Mouse (Mus musculus): ENCODE results near the gene Dnaaf1. TPM values are rescaled to one million over a fixed set of nuclear protein-coding genes. Genes with fewer than 3 reads are reported as not detected.

Dnaaf1 gene
- polyA plus RNA-seq, 1 experiment from 2014 or later = 0.11 TPM

GRCm38 (mm10) chr8:119644429-119644960 is 69.5 kb downstream of the Dnaaf1 start:
- WGBS = 74% methylated on average over 17 of the region's 17 CpGs
- H3K9me3 ChIP-seq (ENCODE audit: control insufficient read depth, low read length) = no peaks in the 10 kb centered on the region; the same call in 1 of the 2 replicates
- H3K36me3 ChIP-seq (ENCODE audit: control insufficient read depth, insufficient read depth, low read length) = no peaks in the 10 kb centered on the region
- H3K27ac ChIP-seq (ENCODE audit: low read depth, low read length) = no peak overlapping the region
- H3K4me1 ChIP-seq (ENCODE audit: control insufficient read depth, insufficient read depth, low read length) = no peaks in the 10 kb centered on the region
- H3K9ac ChIP-seq (ENCODE audit: low read depth, low read length) = no peak overlapping the region
- no peak overlapping the region for H3K4me2 ChIP-seq (replicated peaks; ENCODE audit: low read depth, low read length)
- no peak overlapping the region for H3K4me3 ChIP-seq (ENCODE audit: low read length)
- H3K27me3 ChIP-seq (ENCODE audit: control insufficient read depth, insufficient read depth, low read length) = no peaks in the 10 kb centered on the region
- ATAC-seq (ENCODE audit: low FRiP score, low TSS enrichment) = no peak

DNA sequence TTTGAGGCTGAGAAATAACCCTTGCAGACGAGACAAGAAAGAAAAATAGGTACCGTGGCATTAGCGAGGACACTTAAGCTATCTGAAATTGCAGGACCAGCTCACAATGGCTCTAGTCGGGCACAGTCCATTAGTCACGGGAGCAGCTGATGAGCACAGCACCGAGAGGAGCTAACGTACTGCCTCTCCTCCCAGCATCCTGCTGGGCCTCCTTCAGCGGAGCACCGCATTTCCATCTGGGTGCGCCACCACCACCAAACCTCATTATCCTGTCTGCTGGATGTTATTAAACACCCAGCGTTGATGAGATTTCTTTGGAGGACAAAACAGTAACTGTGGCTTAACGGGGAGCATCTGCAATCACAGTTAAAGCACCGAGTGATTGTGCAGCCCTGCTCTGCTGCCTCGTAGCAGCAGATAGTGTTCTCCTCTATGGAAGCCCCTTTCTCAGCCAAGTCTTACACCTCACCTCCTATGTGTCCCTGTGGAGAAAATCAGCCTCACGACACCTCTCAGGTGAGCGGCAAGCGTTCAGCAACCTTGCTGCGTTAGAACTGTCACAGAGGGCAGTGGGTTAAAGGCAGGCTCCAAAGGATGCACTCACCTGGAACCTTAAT is 70.1 kb downstream of the Dnaaf1 start:
- 56% methylated on average over 18 of the region's 18 CpGs for WGBS
- ATAC-seq (ENCODE audit: low FRiP score, low TSS enrichment) = no peak
- Histone ChIP-seq H3K4me3 (ENCODE audit: low read length) (no peak overlapping the region), H3K4me1 (ENCODE audit: control insufficient read depth, insufficient read depth, low read length) (no peaks in the 10 kb centered on the region), H3K9ac (ENCODE audit: low read depth, low read length) (no peak overlapping the region), H3K27me3 (ENCODE audit: control insufficient read depth, insufficient read depth, low read length) (no peaks in the 10 kb centered on the region), H3K36me3 (ENCODE audit: control insufficient read depth, insufficient read depth, low read length) (no peaks in the 10 kb centered on the region), H3K9me3 (ENCODE audit: control insufficient read depth, low read length) (no peaks in the 10 kb centered on the region; the same call in 1 of the 2 replicates), H3K4me2 (replicated peaks; ENCODE audit: low read depth, low read length) (no peak overlapping the region), H3K27ac (ENCODE audit: low read depth, low read length) (no peak overlapping the region)

DNA sequence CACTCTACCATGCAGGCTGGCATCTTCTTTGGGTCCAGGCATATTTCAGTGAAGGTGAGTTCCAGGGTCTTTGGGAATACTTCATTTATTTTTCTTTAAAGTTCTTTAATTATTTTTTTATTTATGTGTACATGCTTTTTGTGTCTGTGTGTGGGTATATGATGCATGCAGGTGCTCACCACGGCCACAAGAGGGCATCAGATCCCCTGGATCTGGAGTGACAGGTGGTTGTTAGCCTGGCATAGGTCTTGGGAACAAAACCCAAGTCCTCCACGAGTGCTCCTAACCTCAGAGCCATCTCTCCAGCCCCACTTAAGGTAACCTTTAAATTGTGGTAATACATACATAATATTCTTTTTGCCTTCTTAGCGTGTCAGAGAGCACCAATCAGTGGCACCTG is 71.2 kb downstream of the Dnaaf1 start:
- H3K27me3 ChIP-seq (ENCODE audit: control insufficient read depth, insufficient read depth, low read length) = no peaks in the 10 kb centered on the region
- no peaks in the 10 kb centered on the region; the same call in 1 of the 2 replicates for H3K9me3 ChIP-seq (ENCODE audit: control insufficient read depth, low read length)
- no peak overlapping the region for H3K27ac ChIP-seq (ENCODE audit: low read depth, low read length)
- no peaks in the 10 kb centered on the region for H3K36me3 ChIP-seq (ENCODE audit: control insufficient read depth, insufficient read depth, low read length)
- no peak overlapping the region for H3K4me3 ChIP-seq (ENCODE audit: low read length)
- H3K4me2 ChIP-seq (replicated peaks; ENCODE audit: low read depth, low read length) = no peak overlapping the region
- ATAC-seq (ENCODE audit: low FRiP score, low TSS enrichment) = no peak
- H3K4me1 ChIP-seq (ENCODE audit: control insufficient read depth, insufficient read depth, low read length) = no peaks in the 10 kb centered on the region
- 76% methylated on average over 3 of the region's 3 CpGs for WGBS
- H3K9ac ChIP-seq (ENCODE audit: low read depth, low read length) = no peak overlapping the region

DNA sequence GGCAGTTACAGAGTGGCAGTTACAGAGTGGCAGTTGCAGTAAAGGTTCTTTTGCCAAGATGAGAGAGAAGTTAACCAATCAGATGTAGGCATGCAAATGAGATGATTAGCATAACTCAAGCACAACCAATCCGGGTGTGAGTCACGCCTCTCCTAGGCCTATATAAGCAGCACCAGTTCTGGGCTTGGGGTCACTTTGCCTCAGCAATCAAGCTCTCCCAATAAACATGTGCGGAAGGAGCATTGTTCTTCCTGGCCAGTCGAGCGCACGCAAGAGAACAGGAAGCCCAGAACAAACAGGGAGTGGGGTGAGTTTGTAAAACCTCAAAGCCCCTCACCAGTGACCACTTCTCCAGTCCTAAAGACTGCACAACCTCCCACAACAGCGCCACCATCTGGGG is 71.8 kb downstream of the Dnaaf1 start:
- Histone ChIP-seq H3K4me3 (ENCODE audit: low read length) (no peak overlapping the region), H3K9me3 (ENCODE audit: control insufficient read depth, low read length) (no peaks in the 10 kb centered on the region; the same call in 1 of the 2 replicates), H3K27me3 (ENCODE audit: control insufficient read depth, insufficient read depth, low read length) (no peaks in the 10 kb centered on the region), H3K9ac (ENCODE audit: low read depth, low read length) (no peak overlapping the region), H3K27ac (ENCODE audit: low read depth, low read length) (no peak overlapping the region), H3K4me1 (ENCODE audit: control insufficient read depth, insufficient read depth, low read length) (no peaks in the 10 kb centered on the region), H3K4me2 (replicated peaks; ENCODE audit: low read depth, low read length) (no peak overlapping the region), H3K36me3 (ENCODE audit: control insufficient read depth, insufficient read depth, low read length) (no peaks in the 10 kb centered on the region)
- no peak for ATAC-seq (ENCODE audit: low FRiP score, low TSS enrichment)
- 90% methylated on average over 7 of the region's 7 CpGs for WGBS

Other genes starting within 250 kb of the Dnaaf1 start
- 305 and 387 TPM in 2 replicates for gene Hsbp1, start 230.7 kb upstream of the Dnaaf1 start, polyA plus RNA-seq (2014; fragmentation: Nextera tagmentation; extraction: Ambion mirVana)
- gene Mlycd, start 180.4 kb upstream of the Dnaaf1 start, polyA plus RNA-seq (2014; fragmentation: Nextera tagmentation; extraction: Ambion mirVana) = 10.8 and 12.1 TPM in 2 replicates
- 0.71 and 1.2 TPM in 2 replicates for gene Osgin1, start 141.1 kb upstream of the Dnaaf1 start, polyA plus RNA-seq (2014; fragmentation: Nextera tagmentation; extraction: Ambion mirVana)
- gene Necab2, start 128.5 kb upstream of the Dnaaf1 start, polyA plus RNA-seq (2014; fragmentation: Nextera tagmentation; extraction: Ambion mirVana) = 4.6 and 5.0 TPM in 2 replicates
- gene Slc38a8, start 73.5 kb upstream of the Dnaaf1 start, polyA plus RNA-seq (2014; fragmentation: Nextera tagmentation; extraction: Ambion mirVana) = not detected in 2 replicates
- gene Mbtps1, start 16.5 kb upstream of the Dnaaf1 start, polyA plus RNA-seq (2014; fragmentation: Nextera tagmentation; extraction: Ambion mirVana) = 66.4 and 131 TPM in 2 replicates
- 20.4 and 35.8 TPM in 2 replicates for gene Hsdl1, start 52 bp upstream of the Dnaaf1 start, polyA plus RNA-seq (2014; fragmentation: Nextera tagmentation; extraction: Ambion mirVana)
- gene Taf1c, start 30.0 kb downstream of the Dnaaf1 start, polyA plus RNA-seq (2014; fragmentation: Nextera tagmentation; extraction: Ambion mirVana) = 9.7 and 13.0 TPM in 2 replicates
- 0.29 TPM in 1 of 2 replicates, not detected in the other for gene Adad2, start 37.5 kb downstream of the Dnaaf1 start, polyA plus RNA-seq (2014; fragmentation: Nextera tagmentation; extraction: Ambion mirVana)
- gene Kcng4, start 60.4 kb downstream of the Dnaaf1 start, polyA plus RNA-seq (2014; fragmentation: Nextera tagmentation; extraction: Ambion mirVana) = 0.22 TPM in 1 of 2 replicates, not detected in the other
- 1.8 and 1.9 TPM in 2 replicates for gene Wfdc1, start 91.1 kb downstream of the Dnaaf1 start, polyA plus RNA-seq (2014; fragmentation: Nextera tagmentation; extraction: Ambion mirVana)
- gene Atp2c2, start 124.8 kb downstream of the Dnaaf1 start, polyA plus RNA-seq (2014; fragmentation: Nextera tagmentation; extraction: Ambion mirVana) = 0.97 and 1.2 TPM in 2 replicates
- 6.4 and 13.0 TPM in 2 replicates for gene Tldc1, start 203.2 kb downstream of the Dnaaf1 start, polyA plus RNA-seq (2014; fragmentation: Nextera tagmentation; extraction: Ambion mirVana)

Data from kidney, embryonic 14.5 days (tissue).